Mouse (Mus musculus) olfactory bulb, adult 2 months (tissue): ENCODE results near the gene Rbms1. TPM values are rescaled to one million over a fixed set of nuclear protein-coding genes. Genes with fewer than 3 reads are reported as not detected.

Experiments
- H3K27ac ChIP-seq: fragments of 200-500 bp; 2 replicates; pipeline ENCODE4 v1.5.1; 2012; ENCODE audit warnings: low read depth, low read length; ENCODE audit not compliant: insufficient read depth
- H3K4me1 ChIP-seq: fragments of 200-500 bp; 2 replicates; pipeline ENCODE4 v1.6.1; 2012; ENCODE audit warnings: low read length; ENCODE audit not compliant: control insufficient read depth, insufficient read depth
- H3K4me3 ChIP-seq: fragments of 200-500 bp; 2 replicates; pipeline ENCODE4 v1.5.1; 2012; ENCODE audit warnings: mild to moderate bottlenecking, low read depth, low read length, moderate library complexity; ENCODE audit not compliant: insufficient read depth
- CTCF ChIP-seq: fragments of 200-500 bp; IDR thresholded peaks from 2 replicates; pipeline ENCODE4 v1.5.1; 2012; ENCODE audit warnings: low read depth, mild to moderate bottlenecking, low read length, moderate library complexity; ENCODE audit not compliant: insufficient read depth
- POLR2A ChIP-seq: fragments of 200-500 bp; IDR thresholded peaks from 2 replicates; pipeline ENCODE4 v1.6.1; 2012; ENCODE audit warnings: mild to moderate bottlenecking, low read depth, low read length, moderate library complexity; ENCODE audit not compliant: insufficient read depth
- WGBS: fragments of 180-500 bp; shearing (Covaris S2); methylation state at CpG from one replicate; pipeline ENCODE4 v1.1.7; 2018; 5-methylcytosine and 5-hydroxymethylcytosine counted together
- polyA plus RNA-seq: library from polyadenylated mRNA; stranded (reverse); fragments of >200 nt; gene quantifications from 2 replicates; pipeline ENCODE4 v1.2.4, GENCODE M21; 2012; ENCODE audit warnings: low replicate concordance; ENCODE audit not compliant: missing spikeins, insufficient read depth, insufficient read length

Gene Rbms1
- polyA plus RNA-seq, 1 experiment = not detected

GRCm38 (mm10) chr2:60720205-60720604 is 242.8 kb downstream of the Rbms1 start:
- WGBS = 73% methylated on average over 8 of the region's 8 CpGs
- no peak for TF ChIP-seq CTCF
- no peak for TF ChIP-seq POLR2A
- Histone ChIP-seq H3K4me3 (no peak overlapping the region), H3K4me1 (peaks cover 6% of the 10 kb centered on the region), H3K27ac (no peak overlapping the region)

DNA sequence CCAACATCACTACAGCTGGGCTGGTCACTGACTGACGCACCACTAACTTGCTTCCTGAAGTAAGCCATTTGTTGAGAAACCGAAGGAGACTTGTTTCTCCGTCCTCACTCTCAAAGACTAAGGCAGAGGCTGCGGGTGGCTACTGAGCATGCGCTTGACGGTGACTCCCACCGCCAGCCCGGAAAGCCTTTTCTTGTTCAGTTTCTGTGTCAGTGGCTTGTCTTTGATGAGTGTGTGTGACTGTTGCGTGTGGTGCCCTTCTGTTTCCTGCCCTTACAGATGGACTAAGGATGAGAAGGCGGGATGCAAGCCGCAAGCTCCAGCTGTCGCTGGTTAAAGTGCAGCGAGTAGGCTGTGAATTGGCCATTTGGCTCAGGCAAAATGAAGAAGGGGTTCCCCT is 245.6 kb downstream of the Rbms1 start:
- no peak overlapping the region for H3K27ac ChIP-seq
- H3K4me3 ChIP-seq = no peak overlapping the region
- TF ChIP-seq CTCF (no peak), POLR2A (no peak)
- WGBS = 58% methylated on average over 13 of the region's 13 CpGs
- H3K4me1 ChIP-seq = peaks cover 12% of the 10 kb centered on the region

DNA sequence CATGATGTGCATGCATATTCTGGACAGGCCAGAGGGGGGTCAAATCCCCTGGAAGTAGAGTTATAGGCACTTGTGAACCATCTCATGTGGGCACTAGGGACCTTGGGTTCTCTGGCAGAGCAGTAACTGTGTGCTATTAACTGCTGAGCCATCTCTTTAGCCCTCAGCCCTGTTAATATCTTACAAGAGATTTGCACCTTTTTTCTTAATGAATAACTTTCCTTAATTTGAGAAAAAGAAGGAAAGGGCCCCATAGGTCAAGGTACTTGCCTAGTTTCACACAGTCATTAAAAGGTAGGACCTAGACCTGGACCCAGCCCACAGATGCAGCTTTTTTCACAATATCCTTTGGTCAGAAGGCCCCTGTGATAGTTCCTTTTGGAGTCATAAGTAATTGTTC is 246.4 kb downstream of the Rbms1 start:
- TF ChIP-seq POLR2A (no peak), CTCF (no peak)
- H3K27ac ChIP-seq = no peak overlapping the region
- peaks cover 12% of the 10 kb centered on the region for H3K4me1 ChIP-seq
- no peak overlapping the region for H3K4me3 ChIP-seq

- H3K4me1 ChIP-seq = peaks cover 12% of the 10 kb centered on the region
- TF ChIP-seq POLR2A = no peak
- no peak for TF ChIP-seq CTCF
- 70% methylated on average over 13 of the region's 13 CpGs for WGBS
These were observed 247.2 kb downstream of the Rbms1 start for GRCm38 (mm10) chr2:60715771-60716170.

DNA sequence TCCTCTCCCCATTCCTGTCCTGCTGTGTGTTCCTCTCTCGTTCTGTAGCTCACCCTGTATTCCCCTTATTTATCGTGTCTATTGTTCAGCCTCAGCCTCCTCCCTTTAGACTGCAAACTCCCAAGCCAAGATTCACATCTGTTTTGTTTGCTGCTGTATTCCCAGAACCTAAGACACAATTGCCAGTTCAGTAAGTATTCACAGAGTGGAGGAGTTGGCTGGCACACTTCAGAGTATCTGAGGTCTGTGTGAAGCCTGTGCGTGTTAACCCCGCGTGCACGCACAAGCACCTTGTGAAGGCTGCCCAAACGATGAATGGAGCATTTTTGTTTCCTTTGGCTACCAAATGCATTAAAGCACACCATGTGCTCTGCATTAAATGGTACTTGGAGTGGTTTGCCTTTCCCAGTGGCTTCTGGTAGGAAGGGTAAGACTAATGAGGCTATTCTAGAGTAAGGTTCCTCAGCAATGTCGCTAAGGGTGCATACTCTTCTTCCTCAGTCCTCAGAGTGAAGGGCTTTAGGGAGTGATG is 248.0 kb downstream of the Rbms1 start:
- Histone ChIP-seq H3K27ac (no peak overlapping the region), H3K4me3 (no peak overlapping the region), H3K4me1 (peaks cover 12% of the 10 kb centered on the region)
- TF ChIP-seq POLR2A = no peak
- TF ChIP-seq CTCF = no peak
- 36% methylated on average over 8 of the region's 8 CpGs for WGBS

More at GRCm38 (mm10) chr2:60715771-60716170, 247.2 kb downstream of the Rbms1 start:
- Histone ChIP-seq H3K4me3 (no peak overlapping the region), H3K27ac (no peak overlapping the region)

- H3K27ac ChIP-seq = no peak overlapping the region
- H3K4me1 ChIP-seq = peaks cover 12% of the 10 kb centered on the region
- no peak for TF ChIP-seq CTCF
- no peak for TF ChIP-seq POLR2A
- H3K4me3 ChIP-seq = no peak overlapping the region
- 52% methylated on average over 7 of the region's 7 CpGs for WGBS
These were observed 248.5 kb downstream of the Rbms1 start for GRCm38 (mm10) chr2:60714475-60714874.

DNA sequence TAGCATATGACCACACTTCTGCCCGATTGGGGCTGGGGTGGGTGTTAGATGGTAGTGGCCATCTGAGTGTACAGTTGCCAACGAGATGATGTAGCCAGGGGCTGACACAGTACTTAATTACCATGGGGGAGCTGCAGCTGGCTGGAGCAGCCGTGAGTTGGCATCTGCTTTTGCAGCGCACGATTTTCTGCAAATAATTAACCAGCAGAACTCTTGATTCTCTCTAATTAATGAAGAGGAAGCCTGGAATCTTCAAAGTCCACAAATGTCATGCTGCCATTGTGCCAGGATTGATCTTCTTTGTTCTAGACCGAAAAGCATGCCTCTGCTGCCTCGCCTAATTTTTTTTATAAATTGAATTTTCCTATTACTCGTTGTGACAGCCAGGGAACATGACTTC is 249.1 kb downstream of the Rbms1 start:
- Histone ChIP-seq H3K4me1 (peaks cover 12% of the 10 kb centered on the region), H3K27ac (no peak overlapping the region), H3K4me3 (no peak overlapping the region)
- TF ChIP-seq POLR2A = no peak
- TF ChIP-seq CTCF = no peak
- 13% methylated on average over 8 of the region's 8 CpGs for WGBS

DNA sequence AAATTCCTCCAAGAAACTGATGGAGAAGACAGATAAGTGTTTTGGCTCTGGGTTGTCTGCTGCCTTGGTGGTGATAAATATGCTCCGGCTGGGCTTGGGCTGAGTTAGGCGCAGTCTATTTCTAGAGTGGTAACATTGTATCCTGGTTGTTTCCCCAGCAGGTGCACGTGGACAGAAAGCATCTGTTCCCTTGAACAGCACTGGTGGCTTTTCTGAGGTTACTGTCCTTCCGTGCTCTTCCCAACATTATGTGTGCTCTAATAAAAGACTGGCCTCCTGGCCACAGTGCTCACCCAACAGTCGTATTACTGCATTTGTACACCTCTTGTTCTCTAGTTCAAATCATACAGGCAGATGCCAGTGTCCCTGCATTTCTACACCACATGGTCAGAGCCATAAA is 250.1 kb downstream of the Rbms1 start:
- H3K4me3 ChIP-seq = no peak overlapping the region
- no peak overlapping the region for H3K27ac ChIP-seq
- H3K4me1 ChIP-seq = peaks cover 12% of the 10 kb centered on the region
- 93% methylated on average over 5 of the region's 5 CpGs for WGBS
- no peak for TF ChIP-seq POLR2A
- TF ChIP-seq CTCF = no peak

DNA sequence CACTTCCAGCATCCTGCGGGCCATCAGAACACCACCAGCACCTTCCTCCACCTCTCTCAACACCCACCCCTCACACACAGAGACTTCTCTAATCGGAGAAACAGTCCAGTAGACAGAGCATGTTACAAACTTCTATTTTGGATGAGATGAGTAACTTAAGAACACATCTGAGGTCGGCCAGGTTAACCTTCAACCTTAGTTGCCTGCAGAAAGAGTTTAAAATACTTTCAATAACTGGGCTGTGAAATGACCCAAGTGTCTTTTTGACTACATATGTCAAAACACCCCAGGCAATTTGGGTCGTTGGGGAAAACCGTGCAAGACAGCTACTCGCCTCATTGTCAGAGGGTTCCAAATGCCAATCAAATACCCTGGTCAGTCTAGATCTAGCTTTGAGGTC is 250.5 kb downstream of the Rbms1 start:
- TF ChIP-seq POLR2A (no peak), CTCF (no peak)
- H3K27ac ChIP-seq = no peak overlapping the region
- peaks cover 12% of the 10 kb centered on the region for H3K4me1 ChIP-seq
- WGBS = 86% methylated on average over 6 of the region's 6 CpGs
- H3K4me3 ChIP-seq = no peak overlapping the region
